Mouse (Mus musculus): Measurements from ENCODE around the gene Rab23. TPM values are rescaled to one million over a fixed set of nuclear protein-coding genes. Genes with fewer than 3 reads are reported as not detected.

Gene Rab23
- polyA plus RNA-seq, 1 experiment from 2014 or later: 31.2 TPM

GRCm38 (mm10) chr1:33693893-33694292, 25.8 kb upstream of the Rab23 start:
- Histone ChIP-seq H3K36me3 (no peaks in the 10 kb centered on the region), H3K27me3 (no peaks in the 10 kb centered on the region), H3K4me1 (replicated peaks) (no peaks in the 10 kb centered on the region), H3K4me2 (no peak overlapping the region), H3K9ac (no peak overlapping the region), H3K4me3 (no peak overlapping the region), H3K27ac (replicated peaks) (no peak overlapping the region), H3K9me3 (no peaks in the 10 kb centered on the region)
- 79% methylated on average over 3 of the region's 3 CpGs for WGBS
- no peak for ATAC-seq (ENCODE audit: low FRiP score, low read depth)

- Histone ChIP-seq H3K4me1 (replicated peaks) (no peaks in the 10 kb centered on the region), H3K36me3 (no peaks in the 10 kb centered on the region), H3K4me3 (no peak overlapping the region), H3K27ac (replicated peaks) (no peak overlapping the region), H3K9me3 (no peaks in the 10 kb centered on the region), H3K9ac (no peak overlapping the region), H3K27me3 (no peaks in the 10 kb centered on the region), H3K4me2 (no peak overlapping the region)
- WGBS: 96% methylated on average over 2 of the region's 2 CpGs
- ATAC-seq (ENCODE audit: low FRiP score, low read depth): no peak
Observed at GRCm38 (mm10) chr1:33696016-33696415, 23.7 kb upstream of the Rab23 start.

GRCm38 (mm10) chr1:33701244-33701643, 18.4 kb upstream of the Rab23 start:
- Histone ChIP-seq H3K9ac (no peak overlapping the region), H3K36me3 (no peaks in the 10 kb centered on the region), H3K9me3 (no peaks in the 10 kb centered on the region), H3K4me1 (replicated peaks) (no peaks in the 10 kb centered on the region), H3K27me3 (no peaks in the 10 kb centered on the region), H3K4me2 (no peak overlapping the region), H3K27ac (replicated peaks) (no peak overlapping the region), H3K4me3 (no peak overlapping the region)
- no peak for ATAC-seq (ENCODE audit: low FRiP score, low read depth)
- 62% methylated on average over 3 of the region's 3 CpGs for WGBS

- Histone ChIP-seq H3K4me3 (no peak overlapping the region), H3K36me3 (no peaks in the 10 kb centered on the region), H3K27ac (replicated peaks) (no peak overlapping the region), H3K9ac (no peak overlapping the region), H3K4me2 (no peak overlapping the region), H3K9me3 (no peaks in the 10 kb centered on the region), H3K27me3 (no peaks in the 10 kb centered on the region), H3K4me1 (replicated peaks) (no peaks in the 10 kb centered on the region)
- 80% methylated on average over 2 of the region's 2 CpGs for WGBS
- ATAC-seq (ENCODE audit: low FRiP score, low read depth): no peak
Observed at GRCm38 (mm10) chr1:33709615-33710014, 10.1 kb upstream of the Rab23 start.

GRCm38 (mm10) chr1:33712026-33712425, 7.7 kb upstream of the Rab23 start:
- WGBS: 86% methylated on average over 5 of the region's 5 CpGs
- ATAC-seq (ENCODE audit: low FRiP score, low read depth): no peak
- H3K4me2 ChIP-seq: no peak overlapping the region
- no peak overlapping the region for H3K9ac ChIP-seq
- no peak overlapping the region for H3K27ac ChIP-seq (replicated peaks)
- no peaks in the 10 kb centered on the region for H3K36me3 ChIP-seq
- H3K4me1 ChIP-seq (replicated peaks): no peaks in the 10 kb centered on the region
- H3K27me3 ChIP-seq: no peaks in the 10 kb centered on the region
- H3K9me3 ChIP-seq: no peaks in the 10 kb centered on the region
- H3K4me3 ChIP-seq: no peak overlapping the region

- no peak for ATAC-seq (ENCODE audit: low FRiP score, low read depth)
- Histone ChIP-seq H3K36me3 (no peaks in the 10 kb centered on the region), H3K9me3 (no peaks in the 10 kb centered on the region), H3K4me3 (no peak overlapping the region), H3K27ac (replicated peaks) (no peak overlapping the region), H3K27me3 (no peaks in the 10 kb centered on the region), H3K4me1 (replicated peaks) (0 out of 2 replicates have a peak, but pooled peaks cover 4% of the 10 kb centered on the region), H3K4me2 (peak overlapping the region; percentile 35), H3K9ac (no peak overlapping the region)
- 5% methylated on average over 10 of the region's 10 CpGs for WGBS
Observed at GRCm38 (mm10) chr1:33714796-33715195, 4.9 kb upstream of the Rab23 start.

GRCm38 (mm10) chr1:33717636-33718035, 2.1 kb upstream of the Rab23 start:
- no peaks in the 10 kb centered on the region for H3K9me3 ChIP-seq
- no peak for ATAC-seq (ENCODE audit: low FRiP score, low read depth)
- H3K4me3 ChIP-seq: no peak overlapping the region
- H3K27ac ChIP-seq (replicated peaks): no peak overlapping the region
- H3K4me1 ChIP-seq (replicated peaks): peaks cover 16% of the 10 kb centered on the region
- no peak overlapping the region for H3K9ac ChIP-seq
- no peaks in the 10 kb centered on the region for H3K27me3 ChIP-seq
- H3K4me2 ChIP-seq: no peak overlapping the region
- 93% methylated on average over 1 of the region's 1 CpGs for WGBS
- H3K36me3 ChIP-seq: peaks cover 6% of the 10 kb centered on the region; the same call in 1 of the 2 replicates

- Histone ChIP-seq H3K4me1 (replicated peaks) (peaks cover 16% of the 10 kb centered on the region), H3K27me3 (no peaks in the 10 kb centered on the region), H3K4me3 (peak overlapping the region; percentile 95), H3K4me2 (peak overlapping the region; percentile 57), H3K27ac (replicated peaks) (peak overlapping the region; percentile 94), H3K9me3 (no peaks in the 10 kb centered on the region), H3K9ac (peak overlapping the region; percentile 92), H3K36me3 (peaks cover 19% of the 10 kb centered on the region)
- WGBS: under 1% methylated on average over 41 of the region's 41 CpGs
- ATAC-seq (ENCODE audit: low FRiP score, low read depth): peak; percentile 65
Observed at GRCm38 (mm10) chr1:33720231-33720630, 544 bp downstream of the Rab23 start.

GRCm38 (mm10) chr1:33721020-33721419, 1.3 kb downstream of the Rab23 start:
- Histone ChIP-seq H3K4me1 (replicated peaks) (peaks cover 16% of the 10 kb centered on the region), H3K36me3 (peaks cover 27% of the 10 kb centered on the region), H3K4me3 (peak overlapping the region; percentile 95), H3K27me3 (no peaks in the 10 kb centered on the region), H3K27ac (replicated peaks) (no peak overlapping the region), H3K9ac (peak overlapping the region; percentile 92; the same call in 1 of the 2 replicates), H3K9me3 (no peaks in the 10 kb centered on the region), H3K4me2 (peak overlapping the region; percentile 57)
- ATAC-seq (ENCODE audit: low FRiP score, low read depth): no peak
- WGBS: 82% methylated on average over 7 of the region's 7 CpGs

- Histone ChIP-seq H3K36me3 (peaks cover 46% of the 10 kb centered on the region), H3K27ac (replicated peaks) (no peak overlapping the region), H3K27me3 (no peaks in the 10 kb centered on the region), H3K4me3 (no peak overlapping the region), H3K4me1 (replicated peaks) (peaks cover 13% of the 10 kb centered on the region), H3K9me3 (no peaks in the 10 kb centered on the region), H3K9ac (no peak overlapping the region), H3K4me2 (no peak overlapping the region)
- 95% methylated on average over 6 of the region's 6 CpGs for WGBS
- ATAC-seq (ENCODE audit: low FRiP score, low read depth): no peak
Observed at GRCm38 (mm10) chr1:33724516-33724915, 4.8 kb downstream of the Rab23 start.

- H3K4me1 ChIP-seq (replicated peaks): peaks cover 12% of the 10 kb centered on the region
- H3K9me3 ChIP-seq: no peaks in the 10 kb centered on the region
- 96% methylated on average over 5 of the region's 5 CpGs for WGBS
- H3K36me3 ChIP-seq: peaks cover 51% of the 10 kb centered on the region
- H3K4me2 ChIP-seq: no peak overlapping the region
- no peak for ATAC-seq (ENCODE audit: low FRiP score, low read depth)
- H3K4me3 ChIP-seq: no peak overlapping the region
- no peaks in the 10 kb centered on the region for H3K27me3 ChIP-seq
- H3K9ac ChIP-seq: no peak overlapping the region
- H3K27ac ChIP-seq (replicated peaks): no peak overlapping the region
Observed at GRCm38 (mm10) chr1:33725086-33725485, 5.4 kb downstream of the Rab23 start.

- ATAC-seq (ENCODE audit: low FRiP score, low read depth): peak; percentile 25; the same call in 1 of the 2 replicates
- Histone ChIP-seq H3K36me3 (peaks cover 49% of the 10 kb centered on the region), H3K4me2 (no peak overlapping the region)
Observed at GRCm38 (mm10) chr1:33733044-33733443, 13.4 kb downstream of the Rab23 start.

GRCm38 (mm10) chr1:33734001-33734685, 14.5 kb downstream of the Rab23 start:
- Histone ChIP-seq H3K4me1 (replicated peaks) (no peaks in the 10 kb centered on the region), H3K27ac (replicated peaks) (no peak overlapping the region), H3K9me3 (no peaks in the 10 kb centered on the region), H3K4me2 (no peak overlapping the region), H3K9ac (no peak overlapping the region), H3K27me3 (no peaks in the 10 kb centered on the region), H3K36me3 (peaks cover 45% of the 10 kb centered on the region), H3K4me3 (no peak overlapping the region)
- no peak for ATAC-seq (ENCODE audit: low FRiP score, low read depth)
- WGBS: 53% methylated on average over 5 of the region's 5 CpGs

More at GRCm38 (mm10) chr1:33733044-33733443, 13.4 kb downstream of the Rab23 start:
- Histone ChIP-seq H3K9ac (no peak overlapping the region), H3K27ac (replicated peaks) (no peak overlapping the region), H3K4me1 (replicated peaks) (no peaks in the 10 kb centered on the region), H3K4me3 (no peak overlapping the region), H3K9me3 (no peaks in the 10 kb centered on the region), H3K27me3 (no peaks in the 10 kb centered on the region)
- 93% methylated on average over 9 of the region's 9 CpGs for WGBS
